Mouse (Mus musculus) CH12.LX (cell line): Measurements from ENCODE around the gene Etl4. TPM values are rescaled to one million over a fixed set of nuclear protein-coding genes. Genes with fewer than 3 reads are reported as not detected.

Source experiments
- DNase-seq: peaks from one replicate; pipeline ENCODE4 v3.0.0-alpha.2; 2013; ENCODE audit errors: extremely low read depth
- H3K27ac ChIP-seq: 2 replicates; pipeline ENCODE4 v1.5.1; 2012; ENCODE audit warnings: low read depth, mild to moderate bottlenecking, control low read depth, moderate library complexity; ENCODE audit not compliant: insufficient read depth
- H3K27me3 ChIP-seq: replicated peaks from 2 replicates; pipeline ENCODE3; 2012; ENCODE audit warnings: inconsistent platforms
- H3K36me3 ChIP-seq, 2 experiments: replicated peaks in 1 of 2; 2 replicates each; pipeline versions ENCODE3 to v1.6.1; 2012; ENCODE audit warnings: inconsistent platforms in 1 of 2, low read length in 1 of 2, mild to moderate bottlenecking in 1 of 2, mixed read lengths in 1 of 2, moderate library complexity in 1 of 2; ENCODE audit not compliant: control insufficient read depth in 1 of 2, insufficient read depth in 1 of 2
- H3K4me1 ChIP-seq, 2 experiments: 2 replicates each; pipeline ENCODE4 v1.6.1; 2012; ENCODE audit warnings: inconsistent platforms in 1 of 2, moderate library complexity in 1 of 2; ENCODE audit not compliant: insufficient read depth in 2 of 2, control insufficient read depth in 1 of 2
- H3K4me2 ChIP-seq: 2 replicates; pipeline ENCODE4 v1.6.1; 2012; ENCODE audit warnings: low read depth, mild to moderate bottlenecking, control low read depth; ENCODE audit not compliant: poor library complexity, insufficient read depth, severe bottlenecking
- H3K4me3 ChIP-seq, 3 experiments: fragments of 150-350 bp in 1 of 3; sonication (generic) in 1 of 3; replicated peaks in 1 of 3; 2 replicates each; pipeline versions ENCODE3 to v1.5.1; 2011 to 2012; ENCODE audit warnings: low read depth in 2 of 3, low read length in 2 of 3, mild to moderate bottlenecking in 2 of 3, moderate library complexity in 2 of 3, control low read depth in 1 of 3, improper control_type of control experiment in 1 of 3, inconsistent platforms in 1 of 3, mixed read lengths in 1 of 3; ENCODE audit not compliant: poor library complexity in 1 of 3
- H3K79me2 ChIP-seq: replicated peaks from 2 replicates; pipeline ENCODE4 v1.6.1; 2012; ENCODE audit warnings: mild to moderate bottlenecking, moderate library complexity; ENCODE audit not compliant: control insufficient read depth, poor library complexity, insufficient read depth, severe bottlenecking; ENCODE audit errors: extremely low read depth
- H3K9ac ChIP-seq: 2 replicates; pipeline ENCODE4 v1.6.1; 2012; ENCODE audit warnings: low read depth, mild to moderate bottlenecking, control low read depth, moderate library complexity; ENCODE audit not compliant: insufficient read depth
- H3K9me3 ChIP-seq: replicated peaks from 2 replicates; pipeline ENCODE3; 2012; ENCODE audit warnings: low read length, inconsistent platforms, mixed read lengths
- CTCF ChIP-seq, 2 experiments: IDR thresholded peaks in 1 of 2; conservative IDR thresholded peaks in 1 of 2; 2 replicates each; pipeline ENCODE4 v1.5.1; 2011 to 2012; ENCODE audit warnings: low read depth in 2 of 2, low read length in 2 of 2, improper control_type of control experiment in 1 of 2, inconsistent platforms in 1 of 2, mild to moderate bottlenecking in 1 of 2, moderate library complexity in 1 of 2
- EP300 ChIP-seq: IDR thresholded peaks from 2 replicates; pipeline ENCODE4 v1.6.1; 2011; ENCODE audit warnings: low read length, improper control_type of control experiment
- ETS1 ChIP-seq: conservative IDR thresholded peaks from 2 replicates; pipeline ENCODE4 v1.6.1; 2012; ENCODE audit warnings: low read depth, mild to moderate bottlenecking, inconsistent platforms, low read length, improper control_type of control experiment, moderate library complexity
- GABPA ChIP-seq: IDR thresholded peaks from 2 replicates; pipeline ENCODE4 v1.6.1; 2012; ENCODE audit warnings: low read depth, low read length, improper control_type of control experiment, inconsistent platforms; ENCODE audit not compliant: insufficient replicate concordance
- IRF4 ChIP-seq: IDR thresholded peaks from 2 replicates; pipeline ENCODE4 v1.6.1; 2014; ENCODE audit warnings: low read depth, mild to moderate bottlenecking, inconsistent platforms, low read length, improper control_type of control experiment
- JUN ChIP-seq: IDR thresholded peaks from 2 replicates; pipeline ENCODE4 v1.6.1; 2011; ENCODE audit warnings: low read depth, mild to moderate bottlenecking, low read length, improper control_type of control experiment, moderate library complexity; ENCODE audit not compliant: insufficient read depth
- MAX ChIP-seq: IDR thresholded peaks from 2 replicates; pipeline ENCODE4 v1.6.1; 2011; ENCODE audit warnings: low read length, improper control_type of control experiment
- MAZ ChIP-seq: IDR thresholded peaks from 2 replicates; pipeline ENCODE4 v1.6.1; 2012; ENCODE audit warnings: low read depth, mild to moderate bottlenecking, inconsistent platforms, low read length, improper control_type of control experiment, moderate library complexity
- MXI1 ChIP-seq: IDR thresholded peaks from 2 replicates; pipeline ENCODE4 v1.6.1; 2011; ENCODE audit warnings: mild to moderate bottlenecking, low read depth, low read length, improper control_type of control experiment
- MYC ChIP-seq: IDR thresholded peaks from 2 replicates; pipeline ENCODE4 v1.6.1; 2011; ENCODE audit warnings: low read depth, mild to moderate bottlenecking, improper control_type of control experiment, low read length
- PAX5 ChIP-seq: IDR thresholded peaks from 2 replicates; pipeline ENCODE4 v1.6.1; 2012; ENCODE audit warnings: low read length, inconsistent platforms, mixed read lengths
- POLR2AphosphoS2 ChIP-seq: IDR thresholded peaks from 2 replicates; pipeline ENCODE4 v1.6.1; 2011; ENCODE audit warnings: low read depth, low read length, improper control_type of control experiment
- SIN3A ChIP-seq: IDR thresholded peaks from 2 replicates; pipeline ENCODE4 v1.6.1; 2012; ENCODE audit warnings: low read length, improper control_type of control experiment, inconsistent platforms
- USF1 ChIP-seq: IDR thresholded peaks from 2 replicates; pipeline ENCODE4 v1.6.1; 2014; ENCODE audit warnings: low read depth, mild to moderate bottlenecking, inconsistent platforms, low read length, improper control_type of control experiment
- USF2 ChIP-seq: conservative IDR thresholded peaks from 2 replicates; pipeline ENCODE4 v1.6.1; 2011; ENCODE audit warnings: low read depth, low read length, improper control_type of control experiment
- ZC3H11A ChIP-seq: IDR thresholded peaks from 2 replicates; pipeline ENCODE4 v1.6.1; 2012; ENCODE audit warnings: low read depth, mild to moderate bottlenecking, inconsistent platforms, low read length, improper control_type of control experiment
- dilution Hi-C: fragments of 300-500 bp; cut with MboI; formaldehyde crosslinking; loops from 2 replicates; pipeline ENCODE4 v1.14.3; 2020; ENCODE audit warnings: low sequenced_read_pairs; ENCODE audit not compliant: extremely low pct_unique_long_range_greater_than_20kb, extremely low pct_ligation_motif_present
- in situ Hi-C: fragments of 300-500 bp; cut with MboI; formaldehyde crosslinking; loops from 3 replicates; pipeline ENCODE4 v1.14.3; 2019; ENCODE audit warnings: low sequenced_read_pairs, low pct_ligation_motif_present, low pct_unique_long_range_greater_than_20kb, mixed read lengths
- polyA plus RNA-seq: library from polyadenylated mRNA; unstranded; fragments of >175 nt; gene quantifications from 2 replicates; pipeline ENCODE4 v1.2.1, GENCODE M21; 2012; ENCODE audit warnings: low read depth; ENCODE audit not compliant: insufficient read length
- total RNA-seq, 2 experiments: library from RNA; depleted of rRNA; stranded (reverse); fragments of 300-350 nt in 1 of 2; fragments of >200 nt in 1 of 2; gene quantifications; 2 replicates each; pipeline ENCODE4 v1.2.3; 2012 to 2014

Gene Etl4
- total and polyA plus RNA-seq, 3 experiments = 7.2 to 18.6 (median 11.7) TPM

GRCm38 (mm10) chr2:20761320-20761719 lies 851.7 kb downstream of the Etl4 start:
- no peaks in the 10 kb centered on the region for H3K79me2 ChIP-seq
- H3K9ac ChIP-seq = no peak overlapping the region
- in situ Hi-C loops (loop anchor here (5.0 kb wide), 1 partner anchor 84 kb away; no protein-coding TSS in a partner anchor), dilution Hi-C loops (no loop called here)
- no peak overlapping the region for H3K27ac ChIP-seq
- no peak for TF ChIP-seq USF1
- no peaks in the 10 kb centered on the region for H3K27me3 ChIP-seq
- H3K4me1 ChIP-seq = peaks cover 8 to 21% of the 10 kb centered on the region in 2 experiments; a peak in 3 of 4 replicates
- H3K9me3 ChIP-seq = no peaks in the 10 kb centered on the region
- no peak overlapping the region for H3K4me2 ChIP-seq
- no peak overlapping the region for H3K4me3 ChIP-seq
- no peak for DNase-seq
- peaks cover 12 to 40% of the 10 kb centered on the region in 2 experiments for H3K36me3 ChIP-seq

GRCm38 (mm10) chr2:20761751-20762150 lies 852.2 kb downstream of the Etl4 start:
- TF ChIP-seq ZC3H11A (no peak), JUN (no peak), CTCF (conservative IDR thresholded peaks at IDR 0.05 in 1 of 2, IDR thresholded peaks at IDR 0.05 in 1 of 2; ENCODE audit: low read depth in 2 of 2, low read length in 2 of 2) (no peak), SIN3A (no peak)
- TF ChIP-seq, all 38 proteins: peak for 0
- H3K27me3 ChIP-seq = no peaks in the 10 kb centered on the region
- in situ Hi-C loops = loop anchor here (5.0 kb wide), 1 partner anchor 84 kb away; no protein-coding TSS in a partner anchor
- dilution Hi-C loops = no loop called here
- peaks cover 16 to 45% of the 10 kb centered on the region in 2 experiments for H3K36me3 ChIP-seq
- H3K9ac ChIP-seq = no peak overlapping the region
- DNase-seq = no peak
- H3K4me3 ChIP-seq = no peak overlapping the region
- H3K4me2 ChIP-seq = no peak overlapping the region
- no peaks in the 10 kb centered on the region for H3K9me3 ChIP-seq
- H3K79me2 ChIP-seq = no peaks in the 10 kb centered on the region
- H3K4me1 ChIP-seq = peaks cover 8 to 21% of the 10 kb centered on the region in 2 experiments; a peak in 3 of 4 replicates
- H3K27ac ChIP-seq = no peak overlapping the region

GRCm38 (mm10) chr2:20763511-20764212 lies 854.1 kb downstream of the Etl4 start:
- DNase-seq = peak; percentile 47
- no peaks in the 10 kb centered on the region for H3K27me3 ChIP-seq
- peaks cover 22 to 57% of the 10 kb centered on the region in 2 experiments for H3K36me3 ChIP-seq
- H3K4me1 ChIP-seq = peaks cover 8 to 17% of the 10 kb centered on the region in 2 experiments; a peak in 3 of 4 replicates
- in situ Hi-C loops (loop anchor here (5.0 kb wide), 1 partner anchor 86 kb away; no protein-coding TSS in a partner anchor), dilution Hi-C loops (no loop called here)
- no peak overlapping the region for H3K9ac ChIP-seq
- no peak overlapping the region; the same call in 1 of the 2 replicates for H3K27ac ChIP-seq
- H3K9me3 ChIP-seq = no peaks in the 10 kb centered on the region
- H3K4me3 ChIP-seq = no peak overlapping the region
- H3K79me2 ChIP-seq = no peaks in the 10 kb centered on the region
- H3K4me2 ChIP-seq = no peak overlapping the region
- 0 out of 2 replicates have a peak, but pooled peaks have one; percentile 35 for TF ChIP-seq MAX
- TF ChIP-seq POLR2AphosphoS2 = no peak
- TF ChIP-seq MYC = no peak
- TF ChIP-seq IRF4 = no peak
- TF ChIP-seq ZC3H11A = no peak
- TF ChIP-seq USF2 = no peak
- no peak for TF ChIP-seq MAZ
- TF ChIP-seq MXI1 = no peak
- 0 out of 2 replicates have a peak, but pooled peaks have one; percentile 18 for TF ChIP-seq EP300
- TF ChIP-seq PAX5 = no peak
- TF ChIP-seq ETS1 = 0 out of 2 replicates have a peak, but pooled peaks have one; percentile 22
- TF ChIP-seq JUN = peak; percentile 55
- no peak for TF ChIP-seq GABPA
